Comparison of ENCODE assay signal across 24 mouse cellular contexts in genomic region chr12:79729926-79730506, GRCm38 (mm10).
DNase-seq lines count a peak whose midpoint lies in the region; ATAC-seq and TF ChIP-seq lines count a peak whose summit lies in the region.
"Had no signal": no experiment of that assay in that cellular context is flagged by ENCODE, and none has a peak within 500 bp of the region (broad histone marks: within the 10 kb centered on the region; RNA-seq: fewer than 3 reads in every experiment).

No protein-coding gene starts in this region.

- TF ChIP-seq CTCF in brain, embryonic 14.5 days (IDR thresholded peaks at IDR 0.05; ENCODE audit: borderline replicate concordance, extremely low read depth, insufficient read depth, insufficient read length) = no peak

- WGBS in forebrain, embryonic 13.5 days = 70% methylated on average over 5 of the region's 5 CpGs
- 56% methylated on average over 5 of the region's 5 CpGs for WGBS in forebrain, embryonic 16.5 days
- 65% methylated on average over 5 of the region's 5 CpGs for WGBS in kidney, embryonic 15.5 days
- 30% methylated on average over 5 of the region's 5 CpGs for WGBS in limb, embryonic 15.5 days

- peak; percentile 36; the same call in 1 of the 2 replicates for ATAC-seq in forebrain, embryonic 13.5 days
- ATAC-seq in forebrain, embryonic 16.5 days = no peak
- no peak for ATAC-seq in kidney, embryonic 15.5 days (replicated peaks; ENCODE audit: low FRiP score)
- ATAC-seq in limb, embryonic 15.5 days (ENCODE audit: insufficient number of reproducible peaks, low FRiP score, low TSS enrichment, low read depth) = peak; percentile 85
- ATAC-seq: hindbrain, postnatal 0 days; intestine, postnatal 0 days; midbrain, embryonic 15.5 days had no signal

- H3K9me3 ChIP-seq in forebrain, embryonic 13.5 days (replicated peaks) = peaks cover 16% of the 10 kb centered on the region
- peaks cover 11% of the 10 kb centered on the region for H3K9me3 ChIP-seq in forebrain, embryonic 16.5 days (ENCODE audit: control insufficient read depth, low read length)
- H3K9me3 ChIP-seq in kidney, embryonic 15.5 days (replicated peaks) = peaks cover 13% of the 10 kb centered on the region; the same call in 1 of the 2 replicates
- H3K9me3 ChIP-seq in limb, embryonic 15.5 days = 0 out of 2 replicates have a peak, but pooled peaks cover 3% of the 10 kb centered on the region

- H3K9ac ChIP-seq in forebrain, embryonic 13.5 days = no peak overlapping the region
- H3K9ac ChIP-seq in forebrain, embryonic 16.5 days (replicated peaks; ENCODE audit: low read depth, low read length) = no peak overlapping the region
- H3K9ac ChIP-seq in kidney, embryonic 15.5 days = no peak overlapping the region
- no peak overlapping the region for H3K9ac ChIP-seq in limb, embryonic 15.5 days
- H3K9ac ChIP-seq: embryonic facial prominence, embryonic 12.5 days; forebrain, embryonic 12.5 days; midbrain, embryonic 15.5 days had no signal

- H3K27me3 ChIP-seq in forebrain, embryonic 13.5 days = no peaks in the 10 kb centered on the region
- H3K27me3 ChIP-seq in forebrain, embryonic 16.5 days (replicated peaks; ENCODE audit: control insufficient read depth, insufficient read depth, low read length) = no peaks in the 10 kb centered on the region
- H3K27me3 ChIP-seq in kidney, embryonic 15.5 days = no peaks in the 10 kb centered on the region
- H3K27me3 ChIP-seq in limb, embryonic 15.5 days = no peaks in the 10 kb centered on the region
- H3K27me3 ChIP-seq: embryonic facial prominence, embryonic 12.5 days; forebrain, embryonic 12.5 days; megakaryocyte, embryonic 14.5 days; midbrain, embryonic 15.5 days had no signal

- no peak overlapping the region for H3K4me2 ChIP-seq in forebrain, embryonic 13.5 days
- H3K4me2 ChIP-seq in forebrain, embryonic 16.5 days (ENCODE audit: low read length) = no peak overlapping the region
- no peak overlapping the region for H3K4me2 ChIP-seq in kidney, embryonic 15.5 days
- H3K4me2 ChIP-seq in limb, embryonic 15.5 days = no peak overlapping the region
- H3K4me2 ChIP-seq: embryonic facial prominence, embryonic 12.5 days; forebrain, embryonic 12.5 days; midbrain, embryonic 15.5 days had no signal

- no peak for DNase-seq in kidney, postnatal 10 days
- peak; percentile 65 for DNase-seq in brain, embryonic 14.5 days (ENCODE audit: low read depth)
- no peak for DNase-seq in adrenal gland, adult 8-10 months
- DNase-seq in urinary bladder, adult 2 months (ENCODE audit: low spot score) = no peak
- DNase-seq: adrenal gland, postnatal 36 days; cerebellum, adult 11-12 months; cerebellum, postnatal 10 days; gastrocnemius, postnatal 36 days; kidney, postnatal 4 days; lung, postnatal 14 days; right cerebral cortex, postnatal 14 days; spleen, adult 18-20 months; thymus, postnatal 14 days had no signal

- peaks cover 30% of the 10 kb centered on the region for H3K4me1 ChIP-seq in forebrain, embryonic 13.5 days
- H3K4me1 ChIP-seq in forebrain, embryonic 16.5 days (replicated peaks; ENCODE audit: control insufficient read depth, insufficient read depth, low read length) = peaks cover 17% of the 10 kb centered on the region
- H3K4me1 ChIP-seq in kidney, embryonic 15.5 days = peaks cover 8% of the 10 kb centered on the region; the same call in 1 of the 2 replicates
- peaks cover 38% of the 10 kb centered on the region for H3K4me1 ChIP-seq in limb, embryonic 15.5 days
- H3K4me1 ChIP-seq: midbrain, embryonic 15.5 days had no signal

- H3K36me3 ChIP-seq in forebrain, embryonic 13.5 days (ENCODE audit: poor library complexity, severe bottlenecking) = 0 out of 2 replicates have a peak, but pooled peaks cover 3% of the 10 kb centered on the region
- no peaks in the 10 kb centered on the region for H3K36me3 ChIP-seq in forebrain, embryonic 16.5 days (ENCODE audit: control insufficient read depth, insufficient read depth)
- 0 out of 2 replicates have a peak, but pooled peaks cover 3% of the 10 kb centered on the region for H3K36me3 ChIP-seq in kidney, embryonic 15.5 days
- no peaks in the 10 kb centered on the region for H3K36me3 ChIP-seq in limb, embryonic 15.5 days
- H3K36me3 ChIP-seq: forebrain, embryonic 12.5 days; midbrain, embryonic 15.5 days had no signal

- H3K27ac ChIP-seq in forebrain, embryonic 13.5 days = 0 out of 2 replicates have a peak overlapping the region, but pooled peaks have one; percentile 6
- H3K27ac ChIP-seq in forebrain, embryonic 16.5 days (ENCODE audit: low read length) = no peak overlapping the region
- 0 out of 2 replicates have a peak overlapping the region, but pooled peaks have one; percentile 3 for H3K27ac ChIP-seq in kidney, embryonic 15.5 days
- peak overlapping the region; percentile 80 for H3K27ac ChIP-seq in limb, embryonic 15.5 days
- H3K27ac ChIP-seq: embryonic facial prominence, embryonic 12.5 days; forebrain, embryonic 12.5 days; hindbrain, postnatal 0 days; midbrain, embryonic 15.5 days had no signal

- no peak for TF ChIP-seq POLR2A in brain, embryonic 14.5 days (IDR thresholded peaks at IDR 0.05; ENCODE audit: borderline replicate concordance, extremely low read depth, insufficient read depth, insufficient read length, poor library complexity, severe bottlenecking)

- no peak overlapping the region for H3K4me3 ChIP-seq in forebrain, embryonic 13.5 days
- H3K4me3 ChIP-seq in forebrain, embryonic 16.5 days (replicated peaks; ENCODE audit: low read length) = no peak overlapping the region
- H3K4me3 ChIP-seq in kidney, embryonic 15.5 days (replicated peaks) = no peak overlapping the region
- no peak overlapping the region for H3K4me3 ChIP-seq in limb, embryonic 15.5 days
- H3K4me3 ChIP-seq: embryonic facial prominence, embryonic 12.5 days; forebrain, embryonic 12.5 days; megakaryocyte, embryonic 14.5 days; midbrain, embryonic 15.5 days; myocyte had no signal

Comparison
In these comparisons a context has a peak if more than half of its experiments do, and no peak if none do; other contexts are left out.
1. ATAC-seq: peak in forebrain, embryonic 13.5 days (single experiment) and limb, embryonic 15.5 days (single experiment); none in forebrain, embryonic 16.5 days (single experiment) and kidney, embryonic 15.5 days (single experiment).